Mouse (Mus musculus): Measurements from ENCODE around the gene Gm9887. TPM values are rescaled to one million over a fixed set of nuclear protein-coding genes. Genes with fewer than 3 reads are reported as not detected.
"Not testable (repeated sequence)": the region's sequence is repeated elsewhere in the genome, so short reads cannot be mapped to it uniquely, and the experiment has no call there.

Gene Gm9887
- polyA plus RNA-seq, 1 experiment from 2014 or later, result 2.8 TPM

GRCm38 (mm10) chr12:69370936-69371335, 1.3 kb downstream of the Gm9887 start:
- peak overlapping the region; percentile 79 for H3K4me2 ChIP-seq (replicated peaks)
- peak overlapping the region; percentile 100 for H3K27ac ChIP-seq (replicated peaks)
- peak overlapping the region; percentile 81 for H3K9ac ChIP-seq
- H3K9me3 ChIP-seq (replicated peaks), result no peaks in the 10 kb centered on the region
- H3K36me3 ChIP-seq, result 0 out of 2 replicates have a peak, but pooled peaks cover 4% of the 10 kb centered on the region
- ATAC-seq (ENCODE audit: insufficient number of reproducible peaks, low FRiP score, low TSS enrichment, low read depth), result no peak
- 15% methylated on average over 7 of the region's 7 CpGs for WGBS
- peaks cover 10% of the 10 kb centered on the region for H3K4me1 ChIP-seq
- H3K27me3 ChIP-seq, result no peaks in the 10 kb centered on the region
- H3K4me3 ChIP-seq (replicated peaks), result peak overlapping the region; percentile 99

GRCm38 (mm10) chr12:69367557-69367956, 4.7 kb downstream of the Gm9887 start:
- no peaks in the 10 kb centered on the region for H3K9me3 ChIP-seq (replicated peaks)
- H3K36me3 ChIP-seq, result no peaks in the 10 kb centered on the region
- H3K4me2 ChIP-seq (replicated peaks), result no peak overlapping the region
- H3K4me3 ChIP-seq (replicated peaks), result no peak overlapping the region
- no peak overlapping the region for H3K9ac ChIP-seq
- ATAC-seq (ENCODE audit: insufficient number of reproducible peaks, low FRiP score, low TSS enrichment, low read depth), result no peak
- no peak overlapping the region for H3K27ac ChIP-seq (replicated peaks)
- H3K4me1 ChIP-seq, result 0 out of 2 replicates have a peak, but pooled peaks cover 3% of the 10 kb centered on the region
- WGBS, result 63% methylated on average over 2 of the region's 2 CpGs
- H3K27me3 ChIP-seq, result no peaks in the 10 kb centered on the region

DNA sequence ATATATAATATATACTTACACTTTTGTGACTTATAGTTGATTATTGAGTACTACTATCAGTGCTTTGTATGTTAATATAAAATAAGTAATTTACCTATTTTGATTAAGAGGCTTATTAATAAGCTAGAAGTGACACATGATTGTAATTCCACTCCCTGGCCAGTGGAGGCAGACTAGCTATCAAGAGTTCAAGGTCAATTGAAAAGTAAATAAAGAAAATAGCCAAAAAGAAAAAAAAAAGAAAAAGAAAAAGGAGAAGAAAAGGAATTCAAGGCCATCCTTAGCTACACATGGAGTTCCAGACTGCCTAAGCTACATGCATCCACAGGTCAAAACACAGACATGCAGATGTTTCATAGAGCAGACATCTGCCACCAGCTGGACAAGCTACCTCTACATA, 5.8 kb downstream of the Gm9887 start:
- H3K9ac ChIP-seq, result no peak overlapping the region
- H3K9me3 ChIP-seq (replicated peaks), result no peaks in the 10 kb centered on the region
- no peak for ATAC-seq (ENCODE audit: insufficient number of reproducible peaks, low FRiP score, low TSS enrichment, low read depth)
- H3K27me3 ChIP-seq, result no peaks in the 10 kb centered on the region
- no peak overlapping the region for H3K4me2 ChIP-seq (replicated peaks)
- no peak overlapping the region for H3K4me3 ChIP-seq (replicated peaks)
- H3K4me1 ChIP-seq, result peaks cover 9% of the 10 kb centered on the region; the same call in 1 of the 2 replicates
- H3K36me3 ChIP-seq, result no peaks in the 10 kb centered on the region
- H3K27ac ChIP-seq (replicated peaks), result no peak overlapping the region

DNA sequence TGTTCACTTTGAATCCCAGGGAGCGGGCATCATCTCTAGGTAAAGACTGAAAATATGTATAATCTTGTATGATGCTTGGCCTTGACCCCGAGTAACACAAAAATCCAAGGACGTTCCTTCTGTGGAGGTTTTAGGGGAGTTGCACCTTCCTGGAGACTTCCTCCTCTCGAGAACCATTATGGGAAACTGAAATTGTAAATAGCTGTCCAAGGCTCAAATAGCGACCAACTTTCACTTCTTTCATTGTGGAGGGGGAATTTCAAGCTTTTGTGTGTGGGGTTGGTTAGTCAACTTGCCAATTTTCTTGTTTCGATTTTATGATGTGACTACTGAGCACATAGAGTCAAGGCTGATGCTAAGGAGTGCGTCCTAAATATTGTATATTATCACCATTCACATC, 6.5 kb downstream of the Gm9887 start:
- no peaks in the 10 kb centered on the region for H3K27me3 ChIP-seq
- H3K27ac ChIP-seq (replicated peaks), result no peak overlapping the region
- no peak overlapping the region for H3K4me3 ChIP-seq (replicated peaks)
- ATAC-seq (ENCODE audit: insufficient number of reproducible peaks, low FRiP score, low TSS enrichment, low read depth), result no peak
- no peaks in the 10 kb centered on the region for H3K9me3 ChIP-seq (replicated peaks)
- no peaks in the 10 kb centered on the region for H3K36me3 ChIP-seq
- H3K4me1 ChIP-seq, result peaks cover 9% of the 10 kb centered on the region; the same call in 1 of the 2 replicates
- H3K9ac ChIP-seq, result no peak overlapping the region
- no peak overlapping the region for H3K4me2 ChIP-seq (replicated peaks)
- WGBS, result 77% methylated on average over 7 of the region's 7 CpGs

DNA sequence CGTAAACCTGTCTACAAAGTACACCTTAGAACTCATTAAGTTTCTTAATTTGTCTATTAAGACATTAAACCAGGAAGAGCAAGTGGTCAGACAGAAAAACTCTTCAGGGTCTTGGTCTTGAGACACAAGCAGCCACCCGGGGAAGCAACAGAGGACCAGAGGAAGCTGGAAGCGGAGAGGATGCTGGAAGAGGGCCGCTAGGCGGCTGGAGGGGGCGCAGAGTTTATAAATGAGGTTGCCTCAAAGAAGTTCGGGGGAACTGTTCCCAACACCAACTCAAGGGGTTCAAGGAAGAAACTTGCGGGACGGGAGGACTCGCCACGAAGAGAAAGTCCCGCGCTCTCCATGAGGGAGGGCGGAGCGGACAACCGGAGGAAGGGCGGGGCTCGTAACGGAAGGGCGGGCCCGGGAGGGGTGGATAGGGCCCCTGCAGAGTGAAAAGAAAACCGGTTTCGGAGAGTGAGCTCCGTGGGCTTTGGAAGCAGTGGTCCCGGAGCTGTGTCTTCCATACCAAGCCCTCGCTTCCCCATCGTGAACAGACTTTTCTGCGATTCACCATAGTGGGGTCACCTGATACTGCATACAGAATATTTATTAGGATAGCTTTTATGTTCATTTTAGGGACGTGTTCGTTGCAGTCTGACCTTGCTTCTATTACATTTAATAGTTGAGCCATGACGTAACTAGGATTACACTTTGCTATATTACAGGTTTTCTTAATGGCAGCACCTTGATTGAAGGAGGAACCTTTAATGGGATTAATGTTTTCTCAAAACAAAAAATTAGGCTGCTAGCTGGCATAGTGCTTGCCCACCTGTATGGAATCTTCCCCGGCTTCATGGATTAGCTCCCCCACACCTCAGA, 8.1 kb downstream of the Gm9887 start:
- Histone ChIP-seq H3K9ac (peak overlapping the region; percentile 37), H3K9me3 (replicated peaks) (no peaks in the 10 kb centered on the region), H3K36me3 (no peaks in the 10 kb centered on the region), H3K27me3 (no peaks in the 10 kb centered on the region), H3K4me1 (peaks cover 9% of the 10 kb centered on the region; the same call in 1 of the 2 replicates), H3K4me2 (replicated peaks) (peak overlapping the region; percentile 60), H3K27ac (replicated peaks) (peak overlapping the region; percentile 92), H3K4me3 (replicated peaks) (peak overlapping the region; percentile 56)
- no peak for ATAC-seq (ENCODE audit: insufficient number of reproducible peaks, low FRiP score, low TSS enrichment, low read depth)
- 4% methylated on average over 32 of the region's 32 CpGs for WGBS

- not testable (repeated sequence) for H3K36me3 ChIP-seq; ATAC-seq (ENCODE audit: insufficient number of reproducible peaks, low FRiP score, low TSS enrichment, low read depth); H3K4me2 ChIP-seq (replicated peaks); H3K4me3 ChIP-seq (replicated peaks); H3K4me1 ChIP-seq; H3K9me3 ChIP-seq (replicated peaks); H3K27me3 ChIP-seq; H3K9ac ChIP-seq; H3K27ac ChIP-seq (replicated peaks)
- WGBS, result over 99% methylated on average over 7 of the region's 7 CpGs
Measured at GRCm38 (mm10) chr12:69363110-69363509, 9.1 kb downstream of the Gm9887 start.

- Histone ChIP-seq H3K27ac (replicated peaks) (peak overlapping the region; percentile 94), H3K4me2 (replicated peaks) (peak overlapping the region; percentile 58), H3K9me3 (replicated peaks) (no peaks in the 10 kb centered on the region), H3K4me3 (replicated peaks) (peak overlapping the region; percentile 51), H3K4me1 (peaks cover 9% of the 10 kb centered on the region; the same call in 1 of the 2 replicates), H3K27me3 (no peaks in the 10 kb centered on the region), H3K9ac (no peak overlapping the region), H3K36me3 (no peaks in the 10 kb centered on the region)
- WGBS, result 55% methylated on average over 4 of the region's 4 CpGs
- ATAC-seq (ENCODE audit: insufficient number of reproducible peaks, low FRiP score, low TSS enrichment, low read depth), result no peak
Measured at GRCm38 (mm10) chr12:69362388-69362787, 9.9 kb downstream of the Gm9887 start.

DNA sequence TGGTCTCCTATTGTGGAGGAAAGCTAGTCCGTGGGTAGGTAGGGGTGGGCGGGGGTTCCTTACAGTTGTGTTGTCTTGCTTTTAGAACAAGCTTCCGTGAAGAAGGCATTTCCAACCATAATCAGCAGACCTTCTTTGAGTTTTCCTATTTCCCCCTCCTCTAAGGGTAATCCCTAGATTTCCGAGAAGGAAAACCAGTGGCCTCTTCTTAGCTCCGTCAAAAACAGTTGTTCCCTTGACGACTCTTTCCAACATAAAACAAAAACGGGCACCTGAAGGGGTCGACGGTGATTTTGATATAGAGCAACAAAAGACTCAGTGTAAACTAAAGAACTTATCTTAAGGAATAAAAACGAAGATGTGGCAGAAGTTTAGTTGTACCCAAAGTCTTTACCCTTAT, 10.3 kb downstream of the Gm9887 start:
- H3K4me2 ChIP-seq (replicated peaks), result peak overlapping the region; percentile 58
- H3K9ac ChIP-seq, result peak overlapping the region; percentile 43
- H3K36me3 ChIP-seq, result no peaks in the 10 kb centered on the region
- 5% methylated on average over 10 of the region's 10 CpGs for WGBS
- H3K4me3 ChIP-seq (replicated peaks), result peak overlapping the region; percentile 51
- peaks cover 9% of the 10 kb centered on the region; the same call in 1 of the 2 replicates for H3K4me1 ChIP-seq
- no peak for ATAC-seq (ENCODE audit: insufficient number of reproducible peaks, low FRiP score, low TSS enrichment, low read depth)
- H3K27ac ChIP-seq (replicated peaks), result peak overlapping the region; percentile 94
- no peaks in the 10 kb centered on the region for H3K27me3 ChIP-seq
- no peaks in the 10 kb centered on the region for H3K9me3 ChIP-seq (replicated peaks)

DNA sequence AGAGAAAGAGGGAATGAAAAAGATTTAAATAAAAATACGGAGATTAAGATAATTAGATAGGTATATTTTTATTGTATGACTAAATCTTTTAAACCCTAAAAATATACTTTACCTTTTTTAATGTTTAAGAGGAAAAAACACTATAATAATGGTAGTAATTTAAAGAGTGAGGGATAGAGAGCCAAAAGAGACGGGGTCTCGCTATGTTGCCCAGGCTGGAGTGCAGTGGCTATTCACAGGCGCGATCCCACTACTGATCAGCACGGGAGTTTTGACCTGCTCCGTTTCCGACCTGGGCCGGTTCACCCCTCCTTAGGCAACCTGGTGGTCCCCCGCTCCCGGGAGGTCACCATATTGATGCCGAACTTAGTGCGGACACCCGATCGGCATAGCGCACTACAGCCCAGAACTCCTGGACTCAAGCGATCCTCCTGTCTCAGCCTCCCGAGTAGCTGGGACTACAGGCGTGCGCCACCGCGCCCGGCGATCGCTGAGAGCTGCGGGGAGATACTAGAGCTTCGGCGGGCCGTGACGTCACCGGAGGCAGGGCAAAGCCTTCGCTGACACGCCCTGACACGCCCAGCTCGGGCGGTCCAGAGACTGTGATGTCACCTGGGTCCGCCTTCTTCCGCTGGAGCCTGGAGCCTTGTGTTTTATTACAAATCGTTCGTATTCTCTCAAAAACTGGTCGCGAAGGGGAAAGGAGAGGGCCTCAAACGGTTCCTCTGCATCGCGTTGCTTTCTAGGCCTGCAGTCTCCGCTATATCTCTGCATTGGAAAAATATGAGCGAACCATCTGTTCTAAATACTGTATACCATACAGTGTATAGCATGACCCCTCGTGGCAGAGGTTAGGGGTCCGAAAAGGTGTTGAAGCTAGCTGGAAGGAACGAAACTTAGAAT, 11.0 kb downstream of the Gm9887 start:
- not testable (repeated sequence) for H3K4me1 ChIP-seq; H3K36me3 ChIP-seq; H3K9me3 ChIP-seq (replicated peaks); H3K27me3 ChIP-seq
- peak overlapping the region; percentile 51 for H3K4me3 ChIP-seq (replicated peaks)
- peak overlapping the region; percentile 94 for H3K27ac ChIP-seq (replicated peaks)
- under 1% methylated on average over 40 of the region's 50 CpGs for WGBS
- ATAC-seq (ENCODE audit: insufficient number of reproducible peaks, low FRiP score, low TSS enrichment, low read depth), result peak; percentile 96
- H3K4me2 ChIP-seq (replicated peaks), result peak overlapping the region; percentile 58
- H3K9ac ChIP-seq, result peak overlapping the region; percentile 43

- 17% methylated on average over 5 of the region's 5 CpGs for WGBS
- Histone ChIP-seq H3K4me3 (replicated peaks) (no peak overlapping the region), H3K4me2 (replicated peaks) (no peak overlapping the region), H3K36me3 (no peaks in the 10 kb centered on the region), H3K27ac (replicated peaks) (no peak overlapping the region), H3K27me3 (no peaks in the 10 kb centered on the region), H3K9ac (no peak overlapping the region), H3K4me1 (peaks cover 12% of the 10 kb centered on the region; the same call in 1 of the 2 replicates), H3K9me3 (replicated peaks) (no peaks in the 10 kb centered on the region)
- no peak for ATAC-seq (ENCODE audit: insufficient number of reproducible peaks, low FRiP score, low TSS enrichment, low read depth)
Measured at GRCm38 (mm10) chr12:69360655-69360996, 11.6 kb downstream of the Gm9887 start.

GRCm38 (mm10) chr12:69357300-69357646, 15.0 kb downstream of the Gm9887 start:
- Histone ChIP-seq H3K27me3 (no peaks in the 10 kb centered on the region), H3K36me3 (peaks cover 21% of the 10 kb centered on the region), H3K4me1 (peaks cover 13% of the 10 kb centered on the region; the same call in 1 of the 2 replicates), H3K9ac (peak overlapping the region; percentile 75), H3K4me3 (replicated peaks) (peak overlapping the region; percentile 80), H3K27ac (replicated peaks) (peak overlapping the region; percentile 86; the same call in 1 of the 2 replicates), H3K9me3 (replicated peaks) (no peaks in the 10 kb centered on the region), H3K4me2 (replicated peaks) (peak overlapping the region; percentile 57)
- no peak for ATAC-seq (ENCODE audit: insufficient number of reproducible peaks, low FRiP score, low TSS enrichment, low read depth)
- 4% methylated on average over 13 of the region's 13 CpGs for WGBS

All from embryonic facial prominence, embryonic 15.5 days (tissue).